Mouse (Mus musculus): ENCODE data around the gene BC005624. TPM values are rescaled to one million over a fixed set of nuclear protein-coding genes. Genes with fewer than 3 reads are reported as not detected.

Gene BC005624
- total RNA-seq (2023): 10 to 100 TPM; 70.5 to 80.3 TPM

DNA sequence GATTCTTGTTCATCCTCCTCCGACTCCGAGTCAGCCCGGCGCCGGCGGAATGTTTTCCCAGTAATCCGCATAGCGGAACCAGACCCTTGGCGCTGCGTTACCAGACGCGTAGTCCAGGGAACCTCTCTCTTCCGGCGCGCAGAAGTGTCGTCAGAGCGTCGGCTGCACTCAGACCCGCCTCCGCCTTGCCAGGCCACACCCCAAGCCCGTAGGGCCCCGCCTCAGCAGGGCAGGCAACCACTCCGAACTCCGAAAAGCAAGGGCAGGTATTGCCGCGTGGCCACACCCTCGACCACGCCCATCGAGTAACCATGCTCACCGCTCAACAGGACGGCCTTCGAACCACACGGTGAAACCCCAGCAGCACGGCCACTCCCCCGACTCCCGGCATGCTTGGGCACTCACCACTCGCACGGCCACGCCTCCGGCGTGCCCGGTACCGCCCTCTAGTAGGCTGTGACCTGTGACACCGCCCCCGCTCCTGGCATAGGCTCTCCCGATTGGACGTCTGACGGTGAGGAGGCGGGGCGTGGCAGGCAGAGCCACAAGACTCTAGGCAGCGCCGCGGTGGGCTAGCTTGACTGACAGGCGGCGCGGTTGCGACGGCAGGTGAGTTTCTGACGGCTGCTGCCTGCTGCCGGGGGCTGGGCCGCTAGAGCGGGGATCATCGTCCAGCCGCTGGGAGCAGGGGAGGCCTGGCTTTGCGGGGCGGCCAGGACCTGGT, at the start of gene BC005624, which contains the start of gene Usp20:
TSS of gene BC005624 (minus strand) at position 412 of the 724 bp plus-strand sequence.
TSS of gene Usp20 (plus strand) at position 490 of the 724 bp plus-strand sequence.

DNA sequence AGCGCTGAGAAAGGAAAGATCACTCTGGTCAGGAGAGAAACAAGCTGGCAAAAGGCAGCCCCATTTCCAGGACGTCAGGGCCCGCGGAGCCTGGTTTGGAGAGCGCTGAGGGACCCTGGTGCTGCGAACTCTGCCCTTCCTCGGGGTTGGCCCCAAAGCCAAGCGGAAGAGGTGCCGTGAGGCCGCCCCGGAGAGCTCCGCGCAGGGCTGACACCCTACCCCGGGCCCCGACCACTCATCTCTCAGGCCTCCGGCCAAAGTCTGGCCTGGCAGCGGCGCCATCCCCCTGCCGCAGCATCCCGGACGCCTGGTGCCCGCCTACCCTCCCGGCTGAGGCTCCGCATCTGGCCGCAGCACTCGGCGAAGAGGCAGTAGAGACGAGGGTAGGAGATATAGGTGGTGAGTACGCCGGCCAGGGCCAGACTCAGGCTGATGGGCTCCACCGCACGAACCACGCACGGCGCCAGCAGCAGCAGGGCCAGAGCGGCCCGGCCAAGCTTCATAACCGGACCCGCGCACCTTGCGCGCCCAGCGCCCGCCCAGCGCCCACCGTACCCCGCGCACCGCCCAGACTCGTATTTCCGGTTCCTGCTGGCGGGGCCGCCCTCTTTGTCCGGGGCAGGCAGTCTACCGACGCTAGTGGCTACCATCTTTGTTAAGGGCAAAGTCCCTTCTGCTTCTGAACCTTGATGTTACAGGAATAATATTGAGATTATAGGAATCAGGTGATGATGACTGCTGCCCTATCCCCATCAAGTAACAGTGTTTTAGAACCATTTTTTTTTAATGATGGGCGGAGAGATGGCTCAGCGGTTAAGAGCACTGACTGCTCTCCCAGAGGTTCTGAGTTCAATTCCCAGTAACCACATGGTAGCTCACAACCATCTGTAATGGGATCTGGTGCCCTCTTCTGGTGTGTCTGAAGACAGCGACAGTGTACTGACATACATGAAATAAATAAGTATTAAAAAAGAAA, 14.4 kb downstream of the BC005624 start, which contains the start of gene Tor1a:
TSS of gene Tor1a (minus strand) at position 582 of the 976 bp plus-strand sequence.

DNA sequence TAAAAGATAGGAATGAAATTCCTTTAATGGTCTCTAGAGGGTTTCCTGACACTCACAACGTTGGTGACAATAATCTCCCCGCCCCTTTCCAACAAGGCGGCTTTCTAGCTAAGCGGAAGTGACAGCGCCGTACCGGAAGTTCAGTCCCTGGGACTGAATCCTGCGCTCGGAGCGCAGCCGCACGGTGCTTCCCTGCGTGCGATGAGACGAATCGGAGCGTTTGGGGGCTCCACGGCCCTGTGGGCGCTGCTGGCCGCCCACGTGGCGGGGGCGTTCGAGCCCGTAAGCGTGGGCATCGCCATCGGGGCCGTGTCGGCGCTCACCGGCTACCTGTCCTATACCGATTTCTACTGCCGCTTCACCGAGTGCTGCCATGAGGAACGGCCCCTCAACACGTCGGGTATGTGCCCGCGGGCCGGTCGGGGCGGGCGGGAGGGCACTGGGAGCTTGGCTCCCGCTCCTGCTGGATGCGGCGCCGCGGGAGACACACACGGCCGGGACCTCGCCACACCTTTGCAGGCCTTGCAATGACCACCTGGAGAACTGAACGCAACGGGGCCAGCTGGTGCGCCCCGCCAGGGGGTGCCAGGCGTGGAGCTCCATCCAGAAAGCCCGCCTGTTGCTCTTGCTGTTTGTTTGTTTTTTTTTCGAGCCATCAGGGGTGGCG, 29.0 kb downstream of the BC005624 start, which contains the start of gene Tor1b:
TSS of gene Tor1b (plus strand) at position 136 of the 667 bp plus-strand sequence.

DNA sequence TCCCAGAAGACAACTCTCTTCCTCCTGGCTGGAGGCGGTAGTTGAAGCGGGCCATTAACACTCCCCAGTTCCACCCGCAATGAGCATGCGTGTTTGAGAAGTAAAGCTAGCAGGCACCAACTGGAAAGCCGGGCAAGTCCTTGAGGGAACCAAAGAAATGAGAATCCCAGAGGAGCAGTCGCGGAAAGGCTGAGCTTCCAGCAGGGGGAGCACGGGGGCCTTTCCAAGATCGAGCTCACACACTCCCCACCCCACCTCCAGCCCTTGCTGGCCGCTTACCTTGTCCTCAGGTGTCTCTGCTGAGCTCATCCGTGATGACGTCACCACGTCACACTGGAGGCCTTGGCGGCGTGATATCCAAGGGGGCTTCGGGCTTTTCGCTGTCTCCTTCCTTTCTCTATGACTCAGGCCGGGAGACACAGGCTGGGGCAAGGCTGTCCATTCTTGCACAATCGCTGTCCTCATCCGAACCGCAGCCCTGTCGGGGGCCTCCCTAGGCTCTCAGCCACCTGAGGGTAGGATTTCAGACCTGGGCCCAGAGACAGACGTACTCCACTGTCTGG, 52.4 kb downstream of the BC005624 start, which contains the start of gene Ptges:
TSS of gene Ptges (minus strand) at position 381 of the 563 bp plus-strand sequence.

Other genes starting within 250 kb of the BC005624 start
- gene 1700001O22Rik, start 178.5 kb downstream of the BC005624 start, total RNA-seq (2023): not detected
- gene Ntmt1, start 174.4 kb downstream of the BC005624 start, total RNA-seq (2023): 10 to 100 TPM; 24.1 to 25.5 TPM
- gene Asb6, start 151.9 kb downstream of the BC005624 start, total RNA-seq (2023): 10 to 100 TPM; 23.5 to 30.3 TPM
- gene Prrx2, start 147.2 kb downstream of the BC005624 start, total RNA-seq (2023): under 1 TPM in 1 of 2 experiments, not detected in 1; 0.46 TPM
- gene Ptges, start 52.3 kb downstream of the BC005624 start, total RNA-seq (2023): 1 to 10 TPM; 2.2 to 2.5 TPM
- gene Tor1b, start 29.2 kb downstream of the BC005624 start, total RNA-seq (2023): 10 to 100 TPM; 58.7 to 63.7 TPM
- gene Tor1a, start 14.3 kb downstream of the BC005624 start, total RNA-seq (2023): 10 to 100 TPM; 90.6 to 90.8 TPM
- gene Usp20, start 78 bp upstream of the BC005624 start, total RNA-seq (2023): 1 to 10 TPM; 7.7 to 10.0 TPM
- 100 to 1,000 TPM; 168 to 194 TPM for gene Fnbp1, start 159.8 kb upstream of the BC005624 start, total RNA-seq (2023)
- gene Gpr107, start 170.1 kb upstream of the BC005624 start, total RNA-seq (2023): 10 to 100 TPM; 68.7 to 74.0 TPM